Mouse (Mus musculus): ENCODE measurements around the gene Hic1.

DNA sequence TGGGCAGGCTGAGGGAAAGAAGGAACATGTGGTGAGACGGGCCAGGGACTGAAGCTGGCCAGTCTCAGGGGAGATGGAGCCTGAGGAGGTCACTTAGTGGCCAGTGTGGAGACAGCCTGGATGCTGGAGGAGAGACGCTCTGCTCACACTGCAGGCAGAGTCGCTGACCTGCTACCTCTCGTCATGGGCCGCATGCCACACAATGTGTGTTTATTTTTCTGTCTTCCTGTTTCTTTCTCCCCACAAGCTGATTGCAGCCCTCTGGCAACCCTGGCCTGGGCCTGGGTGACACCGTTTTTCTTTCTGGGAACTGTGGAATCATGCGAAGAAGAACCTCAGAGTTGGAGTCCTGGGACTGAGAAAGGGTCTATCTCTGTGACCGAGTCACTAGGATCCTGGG, 32.4 kb upstream of the Hic1 start:
- TF ChIP-seq POLR2A (IDR thresholded peaks at IDR 0.05; ENCODE audit: borderline replicate concordance, low read depth, low read length) (no peak), CTCF (IDR thresholded peaks at IDR 0.05; ENCODE audit: low read depth, low read length) (no peak)
